Mouse (Mus musculus) MEL (cell line): ENCODE measurements around the gene Mchr1.

Experiments used
- CHD2 ChIP-seq: IDR thresholded peaks from 2 replicates; pipeline ENCODE4 v1.6.1; 2011; ENCODE audit warnings: low read length, improper control_type of control experiment
- CTCF ChIP-seq, 3 experiments: IDR thresholded peaks in 2 of 3; conservative IDR thresholded peaks in 1 of 3; 2 replicates each; pipeline ENCODE4 v1.5.1; 2011 to 2012; ENCODE audit warnings: low read length in 3 of 3, low read depth in 2 of 3, mild to moderate bottlenecking in 2 of 3, improper control_type of control experiment in 1 of 3, inconsistent platforms in 1 of 3, mixed read lengths in 1 of 3, moderate library complexity in 1 of 3; ENCODE audit not compliant: control insufficient read depth in 1 of 3, insufficient read depth in 1 of 3, poor library complexity in 1 of 3, severe bottlenecking in 1 of 3
- ELF1 ChIP-seq: IDR thresholded peaks from 2 replicates; pipeline ENCODE4 v1.6.1; 2014; ENCODE audit warnings: low read depth, mild to moderate bottlenecking, inconsistent platforms, low read length, improper control_type of control experiment, moderate library complexity
- EP300 ChIP-seq, 2 experiments: IDR thresholded peaks; 2 replicates each; pipeline ENCODE4 v1.6.1; 2011; ENCODE audit warnings: improper control_type of control experiment in 2 of 2, low read length in 2 of 2, low read depth in 1 of 2, mild to moderate bottlenecking in 1 of 2
- ETS1 ChIP-seq: IDR thresholded peaks from 2 replicates; pipeline ENCODE4 v1.6.1; 2012; ENCODE audit warnings: low read depth, mild to moderate bottlenecking, inconsistent platforms, low read length, improper control_type of control experiment, moderate library complexity
- GABPA ChIP-seq: IDR thresholded peaks from 2 replicates; pipeline ENCODE4 v1.6.1; 2012; ENCODE audit warnings: low read depth, mild to moderate bottlenecking, inconsistent platforms, low read length, improper control_type of control experiment, moderate library complexity
- GATA1 ChIP-seq: IDR thresholded peaks from 2 replicates; pipeline ENCODE4 v1.6.1; 2011; ENCODE audit warnings: low read depth, low read length, improper control_type of control experiment
- JUND ChIP-seq: IDR thresholded peaks from 2 replicates; pipeline ENCODE4 v1.6.1; 2011; ENCODE audit warnings: low read depth, mild to moderate bottlenecking, improper control_type of control experiment, low read length
- MAFK ChIP-seq: IDR thresholded peaks from 2 replicates; pipeline ENCODE4 v1.6.1; 2011; ENCODE audit warnings: low read depth, mild to moderate bottlenecking, low read length, improper control_type of control experiment, borderline replicate concordance
- MYC ChIP-seq: IDR thresholded peaks from 2 replicates; pipeline ENCODE4 v1.6.1; 2011; ENCODE audit warnings: low read depth, mild to moderate bottlenecking, low read length, improper control_type of control experiment, moderate library complexity
- POLR2A ChIP-seq, 2 experiments: IDR thresholded peaks; 2 replicates each; pipeline ENCODE4 v1.6.1; 2011 to 2012; ENCODE audit warnings: low read length in 2 of 2, mild to moderate bottlenecking in 2 of 2, control low read depth in 1 of 2, improper control_type of control experiment in 1 of 2, low read depth in 1 of 2, moderate library complexity in 1 of 2; ENCODE audit not compliant: control insufficient read depth in 1 of 2, insufficient read depth in 1 of 2, poor library complexity in 1 of 2
- USF1 ChIP-seq: IDR thresholded peaks from 2 replicates; pipeline ENCODE4 v1.6.1; 2014; ENCODE audit warnings: low read depth, mild to moderate bottlenecking, inconsistent platforms, low read length, improper control_type of control experiment, moderate library complexity
- ZC3H11A ChIP-seq: IDR thresholded peaks from 2 replicates; pipeline ENCODE4 v1.6.1; 2012; ENCODE audit warnings: low read depth, mild to moderate bottlenecking, inconsistent platforms, low read length, improper control_type of control experiment
- ZNF384 ChIP-seq: IDR thresholded peaks from 2 replicates; pipeline ENCODE4 v1.6.1; 2012; ENCODE audit warnings: low read depth, mild to moderate bottlenecking, inconsistent platforms, low read length, improper control_type of control experiment

GRCm38 (mm10) chr15:81248951-81249579 is 13.8 kb downstream of the Mchr1 start:
- TF ChIP-seq POLR2A (IDR thresholded peaks at IDR 0.05; ENCODE audit: control insufficient read depth in 1 of 2, insufficient read depth in 1 of 2, low read depth in 1 of 2, low read length in 2 of 2, poor library complexity in 1 of 2), result no peak
- TF ChIP-seq CHD2, result no peak
- no peak for TF ChIP-seq JUND
- no peak for TF ChIP-seq MAFK
- TF ChIP-seq EP300 (IDR thresholded peaks at IDR 0.05; ENCODE audit: low read depth in 1 of 2, low read length in 2 of 2), result no peak
- TF ChIP-seq ZC3H11A, result no peak
- TF ChIP-seq CTCF (IDR thresholded peaks at IDR 0.05 in 2 of 3, conservative IDR thresholded peaks at IDR 0.05 in 1 of 3; ENCODE audit: control insufficient read depth in 1 of 3, insufficient read depth in 1 of 3, low read depth in 2 of 3, low read length in 3 of 3, poor library complexity in 1 of 3, severe bottlenecking in 1 of 3), result no peak
- TF ChIP-seq ELF1, result no peak
- no peak for TF ChIP-seq MYC
- no peak for TF ChIP-seq ZNF384
- no peak for TF ChIP-seq GATA1
- TF ChIP-seq USF1, result no peak
- no peak for TF ChIP-seq ETS1
- TF ChIP-seq GABPA, result no peak
